Mouse (Mus musculus) stomach, embryonic 16.5 days (tissue): ENCODE results near the gene Clba1. TPM values are rescaled to one million over a fixed set of nuclear protein-coding genes. Genes with fewer than 3 reads are reported as not detected.

ENCODE experiments used
- ATAC-seq: fragments of 200-750 bp; cut with Nextera tagmentation; 2 replicates; pipeline ENCODE4 v1.8.0; 2017; ENCODE audit warnings: moderate number of reproducible peaks, moderate TSS enrichment; ENCODE audit not compliant: insufficient read depth, low FRiP score
- H3K27ac ChIP-seq: fragments of 300-500 bp; sonication (generic); 2 replicates; pipeline ENCODE4 v1.5.1; 2014; ENCODE audit warnings: low read length
- H3K27me3 ChIP-seq: fragments of 300-500 bp; sonication (generic); 2 replicates; pipeline ENCODE4 v1.6.1; 2014; ENCODE audit warnings: low read length, control low read depth, mixed read lengths; ENCODE audit not compliant: control insufficient read depth, insufficient read depth
- H3K36me3 ChIP-seq: fragments of 300-500 bp; sonication (generic); 2 replicates; pipeline ENCODE4 v1.6.1; 2014; ENCODE audit warnings: low read length; ENCODE audit not compliant: control insufficient read depth, insufficient read depth
- H3K4me1 ChIP-seq: fragments of 300-500 bp; sonication (generic); 2 replicates; pipeline ENCODE4 v1.6.1; 2014; ENCODE audit warnings: low read length, control low read depth, mixed read lengths; ENCODE audit not compliant: control insufficient read depth, insufficient read depth
- H3K4me2 ChIP-seq: fragments of 300-500 bp; sonication (generic); 2 replicates; pipeline ENCODE4 v1.6.1; 2014; ENCODE audit warnings: low read depth, low read length, mixed read lengths
- H3K4me3 ChIP-seq: fragments of 300-500 bp; sonication (generic); replicated peaks from 2 replicates; pipeline ENCODE4 v1.5.1; 2014; ENCODE audit warnings: mild to moderate bottlenecking, low read length
- H3K9ac ChIP-seq: fragments of 300-500 bp; sonication (generic); 2 replicates; pipeline ENCODE4 v1.6.1; 2014; ENCODE audit warnings: low read length
- H3K9me3 ChIP-seq: fragments of 300-500 bp; sonication (generic); replicated peaks from 2 replicates; pipeline ENCODE4 v1.6.1; 2016; ENCODE audit warnings: low read length, control low read depth; ENCODE audit not compliant: control insufficient read depth
- WGBS: fragments of 180-500 bp; shearing (Covaris S2); extraction: QIAGEN DNeasy Blood & Tissue Kit; methylation state at CpG from one replicate; pipeline ENCODE4 v1.1.7; 2014; 5-methylcytosine and 5-hydroxymethylcytosine counted together
- polyA plus RNA-seq: library from polyadenylated mRNA; unstranded; fragments of >200 nt; fragmentation: Nextera tagmentation; extraction: Ambion mirVana; gene quantifications from 2 replicates; pipeline ENCODE4 v1.2.1, GENCODE M21; 2015

The Clba1 gene
- polyA plus RNA-seq, 1 experiment from 2014 or later = 5.8 TPM

DNA sequence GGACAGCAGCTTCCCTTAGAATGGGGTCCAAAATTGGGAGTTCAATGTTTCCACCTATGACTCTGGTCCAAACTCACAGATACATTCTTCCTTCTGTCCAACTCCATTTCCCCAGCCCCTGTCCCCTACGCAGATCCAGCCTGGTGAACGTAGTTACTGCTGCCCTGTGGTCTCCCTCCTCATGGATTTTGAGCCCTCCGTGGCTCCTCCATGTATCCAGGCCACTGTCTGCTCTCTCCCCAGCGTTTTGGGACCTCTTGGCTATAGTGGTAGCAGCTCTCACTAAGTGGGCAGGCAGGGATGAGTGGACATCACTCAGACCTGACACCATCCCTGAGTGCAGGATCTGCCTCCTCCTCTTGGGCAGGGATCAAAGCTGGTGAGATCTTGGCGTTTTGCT lies 10.0 kb upstream of the Clba1 start:
- no peaks in the 10 kb centered on the region for H3K36me3 ChIP-seq
- H3K27ac ChIP-seq = peak overlapping the region; percentile 68
- no peaks in the 10 kb centered on the region for H3K9me3 ChIP-seq
- H3K27me3 ChIP-seq = peaks cover 14% of the 10 kb centered on the region
- ATAC-seq = no peak
- H3K9ac ChIP-seq = 0 out of 2 replicates have a peak overlapping the region, but pooled peaks have one; percentile 9
- H3K4me2 ChIP-seq = no peak overlapping the region
- H3K4me3 ChIP-seq = no peak overlapping the region
- peaks cover 76% of the 10 kb centered on the region for H3K4me1 ChIP-seq
- 41% methylated on average over 5 of the region's 5 CpGs for WGBS

GRCm38 (mm10) chr12:112799237-112799970 lies 9.3 kb upstream of the Clba1 start:
- H3K36me3 ChIP-seq = no peaks in the 10 kb centered on the region
- 85% methylated on average over 10 of the region's 10 CpGs for WGBS
- H3K4me2 ChIP-seq = no peak overlapping the region
- no peaks in the 10 kb centered on the region for H3K9me3 ChIP-seq
- peaks cover 14% of the 10 kb centered on the region for H3K27me3 ChIP-seq
- H3K9ac ChIP-seq = 0 out of 2 replicates have a peak overlapping the region, but pooled peaks have one; percentile 9
- no peak overlapping the region for H3K27ac ChIP-seq
- peaks cover 69% of the 10 kb centered on the region for H3K4me1 ChIP-seq
- no peak for ATAC-seq
- H3K4me3 ChIP-seq = no peak overlapping the region

GRCm38 (mm10) chr12:112800476-112800875 lies 8.3 kb upstream of the Clba1 start:
- Histone ChIP-seq H3K4me1 (peaks cover 58% of the 10 kb centered on the region), H3K27me3 (peaks cover 14% of the 10 kb centered on the region), H3K9me3 (no peaks in the 10 kb centered on the region), H3K36me3 (no peaks in the 10 kb centered on the region), H3K27ac (no peak overlapping the region), H3K9ac (no peak overlapping the region), H3K4me3 (no peak overlapping the region), H3K4me2 (no peak overlapping the region)
- peak; percentile 2; the same call in 1 of the 2 replicates for ATAC-seq
- WGBS = 8% methylated on average over 4 of the region's 4 CpGs

- peak within 1 kb of the TSS; percentile 54 for H3K4me3 ChIP-seq
- ATAC-seq = peak; percentile 45; the same call in 1 of the 2 replicates
- H3K27ac ChIP-seq = no peak within 1 kb of the TSS
- H3K4me2 ChIP-seq = peak within 1 kb of the TSS; percentile 100
- 4% methylated on average over 49 of the region's 69 CpGs for WGBS
- H3K9ac ChIP-seq = peak within 1 kb of the TSS; percentile 72
- peaks cover 14% of the 10 kb centered on the region for H3K27me3 ChIP-seq
- H3K4me1 ChIP-seq = peaks cover 43% of the 10 kb centered on the region
- no peaks in the 10 kb centered on the region for H3K36me3 ChIP-seq
- no peaks in the 10 kb centered on the region for H3K9me3 ChIP-seq
These were observed 6.6 kb upstream of the Clba1 start, which contains the start of gene Ahnak2 for GRCm38 (mm10) chr12:112801864-112802846. TSS of gene Ahnak2 (minus strand) at chr12:112802657.

DNA sequence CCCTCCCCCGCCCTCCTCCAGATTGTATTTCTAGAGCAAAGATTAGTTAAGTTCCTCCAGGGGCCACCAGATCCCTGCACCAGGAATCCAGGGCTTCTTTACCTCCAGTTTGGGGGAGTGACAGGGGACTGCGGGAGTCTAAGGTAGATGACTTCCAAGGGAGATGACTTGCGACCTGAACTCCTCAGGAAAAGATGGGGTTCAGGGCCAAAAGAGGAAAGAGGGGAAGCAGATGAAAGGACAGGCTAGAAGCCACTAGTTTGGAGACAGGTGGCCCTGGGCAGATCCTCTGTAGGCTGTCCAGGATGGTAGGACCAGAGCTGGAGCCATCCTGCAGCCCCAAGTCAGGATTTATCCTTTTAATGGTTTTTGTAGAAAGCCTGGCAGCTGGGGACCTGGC lies 5.8 kb upstream of the Clba1 start:
- no peaks in the 10 kb centered on the region for H3K9me3 ChIP-seq
- H3K36me3 ChIP-seq = no peaks in the 10 kb centered on the region
- 24% methylated on average over 3 of the region's 3 CpGs for WGBS
- H3K4me3 ChIP-seq = no peak overlapping the region
- peaks cover 14% of the 10 kb centered on the region for H3K27me3 ChIP-seq
- no peak overlapping the region for H3K9ac ChIP-seq
- H3K4me2 ChIP-seq = peak overlapping the region; percentile 100
- no peak for ATAC-seq
- peaks cover 35% of the 10 kb centered on the region for H3K4me1 ChIP-seq
- no peak overlapping the region for H3K27ac ChIP-seq

GRCm38 (mm10) chr12:112804046-112804445 lies 4.7 kb upstream of the Clba1 start:
- Histone ChIP-seq H3K4me1 (peaks cover 30% of the 10 kb centered on the region), H3K9me3 (no peaks in the 10 kb centered on the region), H3K4me3 (no peak overlapping the region), H3K27me3 (peaks cover 14% of the 10 kb centered on the region), H3K36me3 (no peaks in the 10 kb centered on the region), H3K4me2 (no peak overlapping the region), H3K9ac (no peak overlapping the region), H3K27ac (no peak overlapping the region)
- WGBS = 38% methylated on average over 13 of the region's 13 CpGs
- ATAC-seq = no peak

DNA sequence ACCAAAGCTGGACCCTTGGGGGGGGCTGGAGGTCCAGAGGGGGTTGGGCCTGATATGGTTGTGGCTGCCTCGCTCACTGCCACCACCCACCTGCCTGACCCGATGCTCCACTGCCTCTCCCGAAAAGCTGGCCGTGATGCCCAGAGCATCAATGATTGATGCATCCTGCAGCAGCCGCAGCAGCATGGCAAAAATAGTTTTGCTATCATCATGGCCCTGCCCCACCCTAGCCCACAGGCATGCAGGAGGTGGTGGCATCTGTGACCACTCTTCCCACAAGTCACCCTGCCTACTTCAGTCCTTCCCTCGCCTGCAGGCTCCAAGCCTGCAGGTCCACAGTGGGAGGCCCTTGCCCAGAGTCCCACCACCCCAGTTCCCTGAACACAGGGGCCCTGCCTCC lies 2.7 kb upstream of the Clba1 start:
- ATAC-seq = no peak
- Histone ChIP-seq H3K27me3 (peaks cover 13% of the 10 kb centered on the region), H3K9ac (no peak overlapping the region)

DNA sequence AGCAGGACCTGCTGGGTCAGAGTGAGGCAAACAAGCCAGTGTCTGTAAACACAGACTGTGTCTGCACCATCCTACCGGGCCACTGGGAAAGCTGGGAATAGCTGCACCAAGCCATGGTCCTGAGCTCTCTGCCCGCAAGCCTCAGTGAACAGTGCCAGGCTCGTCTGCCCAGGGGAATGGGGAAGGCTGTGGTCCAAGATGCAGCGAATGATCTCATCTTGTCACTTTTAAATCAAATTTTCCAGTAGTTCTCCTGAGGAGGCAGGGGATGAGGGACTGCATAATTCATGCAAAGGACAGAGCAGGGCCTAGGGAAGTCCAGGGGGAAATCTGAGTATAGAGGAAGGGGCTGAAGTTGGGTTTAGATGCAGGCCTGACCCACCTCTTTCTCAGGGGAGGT lies 941 bp upstream of the Clba1 start:
- Histone ChIP-seq H3K36me3 (no peaks in the 10 kb centered on the region), H3K27ac (no peak overlapping the region), H3K27me3 (no peaks in the 10 kb centered on the region; the same call in 1 of the 2 replicates), H3K9ac (no peak overlapping the region), H3K4me1 (peaks cover 21% of the 10 kb centered on the region), H3K4me2 (no peak overlapping the region), H3K9me3 (no peaks in the 10 kb centered on the region), H3K4me3 (no peak overlapping the region)
- 89% methylated on average over 4 of the region's 4 CpGs for WGBS
- no peak for ATAC-seq

More for the DNA sequence above, 2.7 kb upstream of the Clba1 start:
- Histone ChIP-seq H3K4me2 (no peak overlapping the region), H3K9me3 (no peaks in the 10 kb centered on the region), H3K36me3 (no peaks in the 10 kb centered on the region), H3K4me1 (peaks cover 32% of the 10 kb centered on the region), H3K27ac (no peak overlapping the region), H3K4me3 (no peak overlapping the region)
- 62% methylated on average over 6 of the region's 6 CpGs for WGBS

DNA sequence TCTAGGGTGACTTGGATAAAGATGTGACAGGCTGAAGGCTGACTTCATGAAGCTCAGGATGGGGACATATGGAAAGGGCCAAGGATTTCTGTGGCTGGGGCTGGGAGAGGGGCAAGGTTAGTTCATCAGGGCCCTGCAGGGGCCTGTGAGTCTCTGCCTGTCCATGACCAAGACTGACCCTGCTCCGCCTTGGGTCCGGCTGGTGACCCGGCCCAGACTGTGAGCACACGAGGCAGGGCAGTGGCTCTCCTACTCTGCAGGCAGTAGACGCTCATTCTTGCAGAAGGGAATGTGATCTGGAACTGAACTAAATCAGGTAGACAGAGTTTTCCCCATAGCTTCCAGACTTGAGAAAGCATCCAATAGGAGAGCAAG lies 538 bp upstream of the Clba1 start:
- ATAC-seq = peak; percentile 7; the same call in 1 of the 2 replicates
- Histone ChIP-seq H3K27me3 (no peaks in the 10 kb centered on the region), H3K9ac (peak overlapping the region; percentile 72), H3K4me1 (peaks cover 17% of the 10 kb centered on the region), H3K9me3 (no peaks in the 10 kb centered on the region), H3K4me2 (peak overlapping the region; percentile 100), H3K27ac (peak overlapping the region; percentile 42; the same call in 1 of the 2 replicates), H3K4me3 (peak overlapping the region; percentile 72), H3K36me3 (no peaks in the 10 kb centered on the region)
- 73% methylated on average over 5 of the region's 5 CpGs for WGBS
